Mouse (Mus musculus) limb, embryonic 11.5 days (tissue): ENCODE measurements at regions not wholly inside any gene's neighbourhood (a gene's known extent, or its start where the extent isn't known, plus 50 kb on each side); places are given as distances from the start of the nearest gene placed in this dataset.

ENCODE experiments used
- ATAC-seq: fragments of 200-750 bp; cut with Nextera tagmentation; 2 replicates; pipeline ENCODE4 v1.8.0; 2017; ENCODE audit warnings: low read depth; ENCODE audit not compliant: insufficient number of reproducible peaks, low FRiP score, low TSS enrichment
- DNase-seq: peaks from one replicate; pipeline ENCODE4 v3.0.0-alpha.2; 2015; ENCODE audit warnings: low spot score
- H3K27ac ChIP-seq: fragments of 300-500 bp; sonication (generic); replicated peaks from 2 replicates; pipeline ENCODE4 v1.5.1; 2014; ENCODE audit warnings: low read depth, mild to moderate bottlenecking, low read length
- H3K27me3 ChIP-seq: fragments of 300-500 bp; sonication (generic); 2 replicates; pipeline ENCODE4 v1.6.1; 2014; ENCODE audit warnings: mild to moderate bottlenecking, low read length, mixed read lengths; ENCODE audit not compliant: control insufficient read depth, insufficient read depth
- H3K36me3 ChIP-seq: fragments of 300-500 bp; sonication (generic); 2 replicates; pipeline ENCODE4 v1.6.1; 2014; ENCODE audit warnings: mild to moderate bottlenecking, low read length, moderate library complexity, mixed read lengths; ENCODE audit not compliant: control insufficient read depth, insufficient read depth
- H3K4me1 ChIP-seq: fragments of 300-500 bp; sonication (generic); 2 replicates; pipeline ENCODE4 v1.6.1; 2014; ENCODE audit warnings: low read length, mixed read lengths; ENCODE audit not compliant: control insufficient read depth, insufficient read depth
- H3K4me2 ChIP-seq: fragments of 300-500 bp; sonication (generic); 2 replicates; pipeline ENCODE4 v1.6.1; 2014; ENCODE audit warnings: low read depth, mild to moderate bottlenecking, moderate library complexity; ENCODE audit not compliant: severe bottlenecking
- H3K4me3 ChIP-seq: fragments of 300-500 bp; sonication (generic); 2 replicates; pipeline ENCODE4 v1.5.1; 2014; ENCODE audit warnings: low read depth, low read length
- H3K9ac ChIP-seq: fragments of 300-500 bp; sonication (generic); 2 replicates; pipeline ENCODE4 v1.6.1; 2014; ENCODE audit warnings: mild to moderate bottlenecking, low read length
- H3K9me3 ChIP-seq: fragments of 300-500 bp; sonication (generic); 2 replicates; pipeline ENCODE4 v1.6.1; 2016; ENCODE audit warnings: low read length; ENCODE audit not compliant: control insufficient read depth
- WGBS: fragments of 180-500 bp; shearing (Covaris S2); extraction: QIAGEN DNeasy Blood & Tissue Kit; methylation state at CpG from one replicate; pipeline ENCODE4 v1.1.7; 2014; 5-methylcytosine and 5-hydroxymethylcytosine counted together

DNA sequence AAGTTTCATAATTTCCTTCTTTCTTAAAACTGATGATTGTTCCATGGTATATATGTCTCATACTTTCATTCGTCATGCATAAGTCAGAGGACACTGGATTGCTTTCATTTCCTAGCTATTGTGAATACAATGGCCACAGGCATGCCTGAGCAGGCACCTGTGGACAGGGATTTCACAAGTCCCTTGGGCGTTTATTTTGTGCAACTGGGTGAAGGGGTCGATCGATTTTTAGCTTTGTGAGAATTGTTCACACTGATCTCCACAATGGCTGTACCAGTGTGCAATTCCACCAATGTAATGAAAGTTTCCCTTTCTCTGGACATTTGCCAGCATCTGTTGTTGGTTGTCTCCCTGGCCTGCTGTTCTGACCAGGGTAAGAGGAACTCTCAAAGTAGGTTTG lies 405.2 kb upstream of the Hs6st1 start:
- Histone ChIP-seq H3K36me3 (no peaks in the 10 kb centered on the region), H3K9ac (no peak overlapping the region), H3K4me2 (no peak overlapping the region), H3K27me3 (no peaks in the 10 kb centered on the region), H3K9me3 (no peaks in the 10 kb centered on the region), H3K4me3 (no peak overlapping the region), H3K27ac (no peak overlapping the region), H3K4me1 (no peaks in the 10 kb centered on the region)
- no peak for ATAC-seq
- 90% methylated on average over 4 of the region's 4 CpGs for WGBS
- DNase-seq, result no peak

DNA sequence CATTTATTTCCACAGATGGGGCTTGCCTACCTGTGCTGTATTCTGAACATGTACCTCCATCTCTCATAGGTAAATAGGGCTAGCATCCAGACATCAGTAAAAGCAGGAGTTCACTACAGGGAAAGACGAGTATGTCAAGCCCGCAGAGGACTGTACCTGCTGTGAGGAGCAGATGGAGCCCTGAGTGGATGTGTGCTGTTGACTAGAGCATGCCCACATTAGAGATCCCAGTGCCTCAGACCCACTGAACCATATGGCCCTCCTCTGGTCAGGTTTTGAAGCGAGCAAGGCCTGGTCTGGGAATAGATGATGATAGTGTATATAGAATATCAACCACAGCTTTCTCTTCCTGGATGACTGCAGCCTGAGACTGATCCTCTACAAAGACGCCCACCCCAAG lies 394.7 kb upstream of the Hs6st1 start:
- Histone ChIP-seq H3K27me3 (no peaks in the 10 kb centered on the region), H3K4me3 (no peak overlapping the region), H3K4me2 (no peak overlapping the region), H3K4me1 (no peaks in the 10 kb centered on the region), H3K36me3 (no peaks in the 10 kb centered on the region), H3K9ac (no peak overlapping the region), H3K27ac (no peak overlapping the region), H3K9me3 (no peaks in the 10 kb centered on the region)
- ATAC-seq (no peak), DNase-seq (no peak)
- 88% methylated on average over 4 of the region's 4 CpGs for WGBS

DNA sequence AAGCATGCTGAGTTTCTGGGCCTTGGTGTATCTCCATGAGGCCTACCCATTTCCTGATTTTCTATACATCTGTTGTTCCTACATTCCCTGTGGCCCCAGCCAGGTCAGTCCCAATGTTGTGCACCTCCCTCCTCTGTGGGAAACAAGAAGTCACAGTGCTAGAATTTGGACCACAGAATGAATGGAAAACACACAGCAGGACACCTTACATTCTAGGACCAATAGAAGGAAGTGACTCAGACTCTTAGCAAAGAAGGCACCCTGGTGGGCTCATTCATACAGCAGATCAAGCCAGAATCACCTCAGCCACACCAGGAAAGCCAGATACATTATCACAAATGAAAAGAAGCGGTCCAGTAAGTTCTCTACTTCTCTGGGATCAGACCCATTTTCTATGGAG lies 394.2 kb upstream of the Hs6st1 start:
- 86% methylated on average over 1 of the region's 1 CpGs for WGBS
- no peaks in the 10 kb centered on the region for H3K9me3 ChIP-seq
- H3K27me3 ChIP-seq, result no peaks in the 10 kb centered on the region
- no peak overlapping the region for H3K9ac ChIP-seq
- DNase-seq (no peak), ATAC-seq (no peak)
- H3K4me2 ChIP-seq, result no peak overlapping the region
- no peak overlapping the region for H3K27ac ChIP-seq
- H3K4me3 ChIP-seq, result no peak overlapping the region
- H3K4me1 ChIP-seq, result no peaks in the 10 kb centered on the region
- no peaks in the 10 kb centered on the region for H3K36me3 ChIP-seq

DNA sequence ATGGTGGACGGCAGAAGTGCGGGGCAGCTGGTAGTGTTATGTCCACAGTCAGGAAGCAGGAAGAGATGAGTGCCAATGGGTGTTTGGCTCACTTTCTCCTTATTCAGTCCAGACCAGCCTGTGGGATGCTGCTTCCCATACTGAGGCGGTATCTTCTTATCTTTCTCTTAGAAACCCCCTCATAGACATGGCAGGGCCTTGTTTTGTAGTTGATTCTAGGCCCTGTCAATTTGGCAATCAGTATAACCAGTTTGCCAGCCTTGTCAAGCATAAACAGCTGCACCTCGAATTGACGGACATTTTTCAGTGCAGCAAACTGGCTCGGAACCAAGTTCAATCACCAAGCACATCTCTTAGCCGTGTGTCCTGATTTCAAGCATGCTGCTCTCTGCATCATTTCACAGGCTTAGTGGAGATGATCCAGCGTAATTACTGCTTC lies 385.7 kb upstream of the Hs6st1 start:
- 92% methylated on average over 8 of the region's 8 CpGs for WGBS
- no peak overlapping the region for H3K27ac ChIP-seq
- no peak overlapping the region for H3K9ac ChIP-seq
- DNase-seq, result no peak
- H3K9me3 ChIP-seq, result no peaks in the 10 kb centered on the region
- H3K4me2 ChIP-seq, result no peak overlapping the region
- H3K4me1 ChIP-seq, result no peaks in the 10 kb centered on the region
- H3K4me3 ChIP-seq, result no peak overlapping the region
- H3K27me3 ChIP-seq, result no peaks in the 10 kb centered on the region
- ATAC-seq, result no peak
- no peaks in the 10 kb centered on the region for H3K36me3 ChIP-seq

DNA sequence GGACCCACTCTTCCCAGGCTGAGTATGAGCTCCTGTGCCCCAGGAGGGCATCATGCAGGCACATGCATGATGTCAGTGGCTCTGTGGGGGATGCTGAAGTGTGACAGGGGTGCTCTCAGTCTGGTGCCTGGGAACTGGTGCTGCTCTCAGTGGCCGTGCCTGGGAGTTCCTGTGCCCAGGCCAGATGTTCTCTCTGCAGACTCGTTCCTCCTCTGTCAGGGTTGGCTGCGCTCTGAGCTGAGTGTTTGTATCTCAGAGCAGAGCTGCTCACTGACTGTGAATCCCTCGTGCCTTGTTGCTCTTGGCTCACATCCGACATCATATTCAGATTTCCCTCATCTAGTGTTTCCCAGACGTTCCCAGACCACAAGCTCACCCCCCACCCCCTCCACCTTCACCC lies 382.5 kb upstream of the Hs6st1 start:
- Histone ChIP-seq H3K9me3 (no peaks in the 10 kb centered on the region), H3K4me3 (no peak overlapping the region), H3K4me1 (no peaks in the 10 kb centered on the region), H3K27ac (no peak overlapping the region), H3K4me2 (no peak overlapping the region), H3K36me3 (no peaks in the 10 kb centered on the region), H3K27me3 (no peaks in the 10 kb centered on the region), H3K9ac (no peak overlapping the region)
- DNase-seq, result no peak
- 60% methylated on average over 6 of the region's 6 CpGs for WGBS
- ATAC-seq, result no peak

DNA sequence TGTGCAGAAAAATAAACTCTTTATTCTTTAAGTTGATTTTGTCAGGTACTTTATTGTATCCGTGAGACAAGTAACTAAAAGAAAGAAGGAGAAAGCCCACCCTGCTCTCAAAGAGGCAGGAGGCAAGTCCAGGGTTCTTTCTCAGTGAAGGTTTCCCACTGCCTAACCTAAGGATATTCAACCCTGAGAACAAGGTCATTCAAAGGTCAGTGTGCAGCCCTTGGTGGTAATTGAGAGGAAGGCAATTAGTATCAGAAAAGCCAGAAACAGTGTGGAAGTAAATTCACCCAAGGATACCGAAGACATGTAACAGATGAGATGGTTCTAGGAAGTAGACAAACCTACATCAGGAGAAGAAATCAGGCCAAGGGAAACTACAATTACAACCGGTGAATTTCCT lies 373.9 kb upstream of the Hs6st1 start:
- no peaks in the 10 kb centered on the region for H3K4me1 ChIP-seq
- H3K36me3 ChIP-seq, result no peaks in the 10 kb centered on the region
- WGBS, result 44% methylated on average over 3 of the region's 3 CpGs
- no peak overlapping the region for H3K4me2 ChIP-seq
- no peak overlapping the region for H3K27ac ChIP-seq
- DNase-seq (no peak), ATAC-seq (no peak)
- H3K4me3 ChIP-seq, result no peak overlapping the region
- no peaks in the 10 kb centered on the region for H3K27me3 ChIP-seq
- H3K9me3 ChIP-seq, result no peaks in the 10 kb centered on the region
- H3K9ac ChIP-seq, result no peak overlapping the region

DNA sequence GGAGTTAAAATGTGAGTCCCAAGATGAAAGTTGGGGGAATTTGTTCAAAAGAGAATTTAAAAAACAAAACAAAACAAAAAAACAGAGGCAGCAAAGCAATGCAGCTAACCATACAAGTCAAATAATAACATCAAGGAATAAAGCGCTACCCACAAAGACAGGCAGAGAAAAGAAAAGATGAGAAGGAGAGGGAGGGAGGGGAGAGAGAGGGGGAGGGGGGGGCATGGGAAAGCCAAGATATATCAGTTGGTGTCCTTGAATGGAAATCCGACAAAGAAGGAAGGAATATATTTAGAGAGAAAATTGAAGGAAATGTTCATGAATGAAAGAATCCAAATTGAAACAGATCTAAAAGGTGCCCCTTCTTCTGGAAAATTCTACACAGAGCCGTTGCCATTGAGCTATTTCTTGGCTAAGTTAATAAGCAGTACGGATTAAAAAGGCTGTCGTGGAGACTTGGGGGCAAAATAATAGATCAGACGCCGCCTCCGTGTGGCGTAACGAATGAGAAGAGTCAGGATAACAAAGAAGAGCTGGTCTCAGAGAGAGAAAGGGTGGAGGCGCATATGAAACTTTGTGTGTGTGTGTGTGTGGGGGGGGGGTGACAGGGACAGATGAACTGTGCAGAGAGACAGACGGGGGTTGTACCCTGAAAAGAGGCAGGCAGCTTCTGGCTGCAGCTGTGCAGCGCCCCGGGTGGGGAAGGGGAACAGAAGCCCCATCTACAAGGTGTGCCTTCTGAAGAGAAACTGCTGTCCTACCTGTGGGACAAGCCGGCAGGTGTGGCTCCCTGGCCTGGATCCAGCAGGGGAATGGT lies 373.2 kb upstream of the Hs6st1 start:
- no peak overlapping the region for H3K27ac ChIP-seq
- H3K4me2 ChIP-seq, result no peak overlapping the region
- no peaks in the 10 kb centered on the region for H3K36me3 ChIP-seq

DNA sequence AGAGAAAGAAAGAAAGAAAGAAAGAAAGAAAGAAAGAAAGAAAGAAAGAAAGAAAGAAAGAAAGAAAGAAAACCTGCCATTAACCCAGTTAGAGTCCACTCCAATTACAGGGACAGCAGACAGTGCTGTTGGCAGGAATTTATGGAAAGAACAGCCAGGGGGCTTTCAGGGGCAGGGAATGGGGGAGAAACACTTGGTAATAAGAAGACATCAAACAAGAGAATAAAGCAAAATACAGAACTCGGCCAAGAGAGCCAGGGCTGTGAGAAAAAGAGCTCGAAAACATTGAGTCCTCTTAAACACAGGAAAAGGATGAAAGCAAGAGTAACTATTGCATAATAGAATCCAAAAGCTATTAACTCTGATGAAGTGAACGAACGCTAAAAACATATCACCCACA lies 371.0 kb upstream of the Hs6st1 start:
- no peaks in the 10 kb centered on the region for H3K36me3 ChIP-seq
- H3K4me1 ChIP-seq, result no peaks in the 10 kb centered on the region
- no peak overlapping the region for H3K4me3 ChIP-seq
- no peak overlapping the region for H3K27ac ChIP-seq
- ATAC-seq (no peak), DNase-seq (no peak)
- no peaks in the 10 kb centered on the region for H3K9me3 ChIP-seq
- WGBS, result 27% methylated on average over 4 of the region's 4 CpGs
- H3K4me2 ChIP-seq, result no peak overlapping the region
- no peaks in the 10 kb centered on the region for H3K27me3 ChIP-seq
- no peak overlapping the region for H3K9ac ChIP-seq

More for the DNA sequence above, 373.2 kb upstream of the Hs6st1 start:
- no peak for DNase-seq
- 73% methylated on average over 15 of the region's 15 CpGs for WGBS
- Histone ChIP-seq H3K9ac (no peak overlapping the region), H3K4me1 (no peaks in the 10 kb centered on the region), H3K9me3 (no peaks in the 10 kb centered on the region), H3K4me3 (no peak overlapping the region), H3K27me3 (no peaks in the 10 kb centered on the region)
- ATAC-seq, result no peak
